Mouse (Mus musculus) forebrain, embryonic 15.5 days (tissue): ENCODE data around the gene Spryd3. TPM values are rescaled to one million over a fixed set of nuclear protein-coding genes. Genes with fewer than 3 reads are reported as not detected.
"Not testable (repeated sequence)": the region's sequence is repeated elsewhere in the genome, so short reads cannot be mapped to it uniquely, and the experiment has no call there.

Experiments used
- ATAC-seq: fragments of 200-750 bp; cut with Nextera tagmentation; replicated peaks from 2 replicates; pipeline ENCODE4 v1.8.0; 2017; ENCODE audit warnings: mild to moderate bottlenecking, moderate TSS enrichment, moderate library complexity
- H3K27ac ChIP-seq: fragments of 300-500 bp; sonication (generic); replicated peaks from 2 replicates; pipeline ENCODE4 v1.5.1; 2015; ENCODE audit warnings: mild to moderate bottlenecking, inconsistent platforms
- H3K27me3 ChIP-seq: fragments of 300-500 bp; sonication (generic); 2 replicates; pipeline ENCODE4 v1.6.1; 2015; ENCODE audit warnings: inconsistent platforms
- H3K36me3 ChIP-seq: fragments of 300-500 bp; sonication (generic); 2 replicates; pipeline ENCODE4 v1.6.1; 2015; ENCODE audit warnings: mild to moderate bottlenecking, inconsistent platforms
- H3K4me1 ChIP-seq: fragments of 300-500 bp; sonication (generic); 2 replicates; pipeline ENCODE4 v1.6.1; 2015; ENCODE audit warnings: inconsistent platforms
- H3K4me2 ChIP-seq: fragments of 300-500 bp; sonication (generic); replicated peaks from 2 replicates; pipeline ENCODE4 v1.6.1; 2015; ENCODE audit warnings: mild to moderate bottlenecking, inconsistent platforms
- H3K4me3 ChIP-seq: fragments of 300-500 bp; sonication (generic); 2 replicates; pipeline ENCODE4 v1.5.1; 2015; ENCODE audit warnings: mild to moderate bottlenecking, inconsistent platforms
- H3K9ac ChIP-seq: fragments of 300-500 bp; sonication (generic); replicated peaks from 2 replicates; pipeline ENCODE4 v1.6.1; 2015; ENCODE audit warnings: mild to moderate bottlenecking, inconsistent platforms
- H3K9me3 ChIP-seq: fragments of 300-500 bp; sonication (generic); 2 replicates; pipeline ENCODE4 v1.6.1; 2016; ENCODE audit warnings: inconsistent platforms
- WGBS: fragments of 180-500 bp; shearing (Covaris S2); methylation state at CpG from one replicate; pipeline ENCODE4 v1.1.7; 2015; ENCODE audit warnings: mixed read lengths; 5-methylcytosine and 5-hydroxymethylcytosine counted together
- polyA plus RNA-seq: library from polyadenylated mRNA; unstranded; fragments of >200 nt; fragmentation: Nextera tagmentation; extraction: Ambion mirVana; gene quantifications from 2 replicates; pipeline ENCODE4 v1.2.1, GENCODE M21; 2015

The Spryd3 gene
- polyA plus RNA-seq, 1 experiment from 2014 or later: 42.9 TPM

DNA sequence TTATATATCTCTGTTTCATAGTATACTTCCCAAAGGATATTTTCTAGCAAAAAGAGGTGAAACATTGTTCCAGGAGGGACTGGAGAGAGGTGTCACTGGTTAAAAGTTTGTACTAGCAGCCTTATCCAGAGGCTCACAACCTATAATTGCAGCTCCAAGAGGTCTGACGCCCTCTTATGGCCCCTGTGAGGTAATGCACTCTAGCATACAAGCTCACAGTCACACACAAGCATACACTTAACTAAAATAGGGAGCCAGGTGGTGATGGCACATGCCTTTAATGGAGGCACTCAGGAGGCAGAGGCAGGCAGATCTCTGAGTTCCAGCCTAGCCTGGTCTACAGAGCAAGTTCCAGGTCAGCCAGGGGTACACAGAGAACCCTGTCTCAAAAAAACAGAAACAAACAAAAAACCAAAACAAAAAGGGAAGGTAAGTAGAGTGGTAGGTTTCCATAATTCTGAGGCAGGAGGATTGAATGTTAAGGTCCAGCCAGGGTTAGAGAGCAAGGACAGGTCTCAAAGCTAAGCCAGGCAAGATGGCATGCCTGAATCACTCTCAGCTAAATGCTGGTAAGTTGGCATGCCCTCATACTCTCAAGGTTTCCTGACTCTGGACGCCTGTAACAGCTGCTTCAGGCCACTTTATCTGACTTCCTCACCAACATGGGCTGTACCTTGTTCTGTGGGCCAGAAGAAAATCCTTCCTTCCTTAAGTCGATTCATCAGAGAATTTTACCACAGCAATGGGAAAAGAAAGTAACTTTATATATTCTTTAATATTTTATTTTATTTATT lies 28.1 kb upstream of the Spryd3 start:
- no peak overlapping the region for H3K4me3 ChIP-seq
- no peaks in the 10 kb centered on the region for H3K27me3 ChIP-seq
- H3K4me1 ChIP-seq: no peaks in the 10 kb centered on the region
- no peaks in the 10 kb centered on the region for H3K9me3 ChIP-seq
- no peaks in the 10 kb centered on the region for H3K36me3 ChIP-seq
- no peak for ATAC-seq
- no peak overlapping the region for H3K4me2 ChIP-seq
- H3K9ac ChIP-seq: no peak overlapping the region
- 60% methylated on average over 3 of the region's 3 CpGs for WGBS
- H3K27ac ChIP-seq: no peak overlapping the region

DNA sequence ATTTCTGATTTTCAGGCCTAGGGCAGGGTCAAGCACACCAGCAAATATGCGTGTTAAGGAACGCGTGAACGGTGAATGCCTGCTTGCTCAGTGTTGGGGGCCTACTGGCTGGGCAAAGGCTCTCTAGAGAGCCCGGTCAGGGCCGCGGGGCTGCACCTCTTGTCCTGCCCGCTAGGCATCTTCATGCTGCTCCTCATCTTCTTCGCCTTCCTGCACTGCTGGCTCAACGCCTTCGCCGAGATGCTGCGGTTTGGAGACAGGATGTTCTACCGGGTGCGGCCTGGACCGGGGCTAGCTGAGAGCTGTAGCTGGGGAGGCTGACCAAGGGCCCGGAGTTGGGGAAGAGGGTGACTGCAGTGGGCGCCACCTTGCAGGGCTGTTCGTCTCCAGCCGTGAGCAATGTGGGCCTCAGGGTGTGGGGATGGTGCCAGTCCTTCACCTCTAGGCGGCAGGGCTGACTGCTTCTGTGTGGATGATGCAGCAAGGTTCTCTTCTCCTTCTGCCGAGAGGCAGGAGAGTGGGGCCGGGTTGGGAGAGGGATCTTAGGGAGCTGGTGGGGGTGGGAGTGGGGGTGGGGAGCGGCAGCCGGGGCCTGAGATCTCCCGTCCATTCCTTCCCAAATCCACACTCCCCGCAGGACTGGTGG lies 24.5 kb upstream of the Spryd3 start:
- Histone ChIP-seq H3K4me2 (no peak overlapping the region), H3K4me3 (no peak overlapping the region), H3K36me3 (no peaks in the 10 kb centered on the region), H3K4me1 (no peaks in the 10 kb centered on the region), H3K27ac (no peak overlapping the region), H3K27me3 (no peaks in the 10 kb centered on the region), H3K9ac (no peak overlapping the region), H3K9me3 (no peaks in the 10 kb centered on the region)
- WGBS: 67% methylated on average over 26 of the region's 27 CpGs
- ATAC-seq: no peak

DNA sequence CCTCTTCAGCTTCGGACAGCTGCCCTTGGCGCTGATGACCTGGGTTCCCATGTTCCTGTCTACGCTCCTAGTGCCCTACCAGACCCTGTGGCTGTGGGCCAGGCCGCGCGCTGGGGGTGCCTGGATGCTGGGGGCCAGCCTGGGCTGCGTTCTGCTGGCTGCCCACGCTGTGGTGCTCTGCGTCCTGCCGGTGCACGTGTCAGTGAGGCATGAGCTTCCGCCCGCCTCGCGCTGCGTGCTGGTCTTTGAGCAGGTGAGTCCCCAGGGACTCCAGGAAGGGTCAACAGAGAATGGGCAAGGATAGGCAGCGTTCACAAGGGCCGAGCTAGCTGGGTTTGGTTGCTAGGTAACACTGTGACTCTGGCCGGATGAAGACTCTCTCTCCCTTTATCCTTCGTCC lies 20.8 kb upstream of the Spryd3 start:
- H3K27me3 ChIP-seq: no peaks in the 10 kb centered on the region
- ATAC-seq: no peak
- H3K4me2 ChIP-seq: no peak overlapping the region
- H3K9me3 ChIP-seq: no peaks in the 10 kb centered on the region
- H3K4me3 ChIP-seq: no peak overlapping the region
- no peaks in the 10 kb centered on the region for H3K4me1 ChIP-seq
- WGBS: 31% methylated on average over 20 of the region's 20 CpGs
- H3K9ac ChIP-seq: no peak overlapping the region
- H3K36me3 ChIP-seq: no peaks in the 10 kb centered on the region
- H3K27ac ChIP-seq: no peak overlapping the region

DNA sequence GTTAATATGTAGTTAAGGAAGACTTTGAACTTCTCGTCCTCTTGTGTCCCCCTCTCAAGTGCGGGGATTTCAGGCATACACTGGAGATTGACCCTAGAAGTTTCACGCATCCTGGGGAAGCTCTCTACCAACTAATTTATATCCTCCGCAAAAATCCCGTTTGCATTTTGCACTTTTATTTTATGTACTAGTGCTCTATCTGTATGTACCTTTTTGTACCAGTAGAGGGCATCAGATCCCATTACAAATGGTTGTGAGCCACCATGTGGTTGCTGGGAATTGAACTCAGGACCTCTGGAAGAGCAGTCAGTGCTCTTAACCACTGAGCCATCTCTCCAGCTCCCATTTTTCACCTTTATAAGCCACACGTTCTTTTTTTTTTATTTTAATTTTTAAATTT lies 19.0 kb upstream of the Spryd3 start:
- not testable (repeated sequence) for H3K4me3 ChIP-seq, ATAC-seq, H3K9ac ChIP-seq, H3K27ac ChIP-seq, H3K9me3 ChIP-seq, H3K27me3 ChIP-seq, H3K4me1 ChIP-seq, H3K4me2 ChIP-seq, H3K36me3 ChIP-seq
- WGBS: 90% methylated on average over 6 of the region's 6 CpGs

DNA sequence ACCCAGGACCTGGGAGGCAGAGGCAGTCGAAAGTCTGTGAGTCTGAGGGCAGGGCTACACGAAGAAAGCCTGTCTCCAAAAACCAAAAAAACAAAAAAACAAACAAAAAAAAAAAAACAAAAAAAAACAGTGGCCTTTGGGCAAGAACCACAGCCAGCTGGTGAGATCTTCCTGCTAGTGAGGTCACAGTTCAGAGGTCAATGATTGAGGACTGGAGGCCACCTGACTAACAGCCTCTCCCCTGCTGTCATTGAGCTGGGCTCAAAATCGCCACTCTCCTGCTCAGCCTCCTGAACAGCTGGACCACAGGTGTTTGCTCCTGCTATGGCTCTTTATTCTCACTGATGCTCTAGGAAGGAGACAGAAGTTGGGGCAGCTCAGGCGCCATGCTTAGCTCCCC lies 16.6 kb upstream of the Spryd3 start:
- ATAC-seq: no peak
- Histone ChIP-seq H3K27me3 (no peaks in the 10 kb centered on the region), H3K4me1 (no peaks in the 10 kb centered on the region), H3K27ac (no peak overlapping the region), H3K36me3 (no peaks in the 10 kb centered on the region), H3K4me3 (no peak overlapping the region), H3K9ac (no peak overlapping the region), H3K9me3 (no peaks in the 10 kb centered on the region), H3K4me2 (no peak overlapping the region)
- WGBS: 37% methylated on average over 4 of the region's 4 CpGs

DNA sequence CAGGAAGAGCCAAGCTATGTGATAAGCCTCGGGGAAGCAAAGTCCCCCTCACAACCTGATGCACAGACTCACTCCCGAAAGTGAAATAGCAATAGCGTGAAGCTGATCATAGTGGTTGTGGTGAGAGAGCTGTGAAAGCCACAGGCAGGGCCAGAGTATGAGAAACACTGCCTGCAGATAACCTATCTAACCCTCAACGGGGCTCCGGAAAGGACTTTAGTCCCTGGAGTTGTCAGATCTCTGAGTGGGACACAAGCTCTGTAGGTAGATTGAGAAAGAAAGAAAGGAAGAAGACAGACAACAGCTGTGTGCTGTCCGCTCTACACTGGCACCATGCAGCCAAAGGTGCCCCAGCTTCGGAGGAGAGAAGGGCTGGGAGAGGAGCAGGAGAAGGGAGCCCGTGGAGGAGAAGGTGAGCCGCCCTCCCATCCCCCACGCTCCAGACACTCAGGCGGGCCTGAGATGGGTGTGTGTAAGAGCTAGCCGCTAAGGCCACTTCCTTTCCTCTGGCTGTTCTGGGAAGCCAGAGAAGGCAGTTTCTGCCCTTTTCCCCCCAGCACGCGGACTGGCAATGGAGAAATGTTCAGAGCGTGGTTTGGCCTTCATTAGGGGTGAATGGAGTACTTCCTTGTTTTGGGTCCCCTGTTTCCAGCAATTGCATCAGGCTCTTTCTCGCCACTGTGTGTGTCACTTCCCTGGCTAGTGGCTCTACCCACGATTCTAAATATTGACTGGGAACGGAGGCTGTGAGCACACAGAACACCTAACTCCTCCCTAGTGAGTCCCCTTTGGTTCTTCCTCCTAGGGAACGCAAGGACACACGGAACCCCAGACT lies 14.5 kb upstream of the Spryd3 start, which contains the start of gene Soat2:
Soat2 (plus strand) TSS at position 226 of the 835 bp plus-strand sequence.
- no peak for ATAC-seq
- H3K4me1 ChIP-seq: no peaks in the 10 kb centered on the region
- no peak within 1 kb of the TSS for H3K9ac ChIP-seq
- H3K4me3 ChIP-seq: no peak within 1 kb of the TSS
- no peak within 1 kb of the TSS for H3K27ac ChIP-seq
- no peak within 1 kb of the TSS for H3K4me2 ChIP-seq
- no peaks in the 10 kb centered on the region for H3K36me3 ChIP-seq
- peaks cover 7% of the 10 kb centered on the region for H3K27me3 ChIP-seq
- WGBS: 59% methylated on average over 20 of the region's 20 CpGs
- H3K9me3 ChIP-seq: no peaks in the 10 kb centered on the region

DNA sequence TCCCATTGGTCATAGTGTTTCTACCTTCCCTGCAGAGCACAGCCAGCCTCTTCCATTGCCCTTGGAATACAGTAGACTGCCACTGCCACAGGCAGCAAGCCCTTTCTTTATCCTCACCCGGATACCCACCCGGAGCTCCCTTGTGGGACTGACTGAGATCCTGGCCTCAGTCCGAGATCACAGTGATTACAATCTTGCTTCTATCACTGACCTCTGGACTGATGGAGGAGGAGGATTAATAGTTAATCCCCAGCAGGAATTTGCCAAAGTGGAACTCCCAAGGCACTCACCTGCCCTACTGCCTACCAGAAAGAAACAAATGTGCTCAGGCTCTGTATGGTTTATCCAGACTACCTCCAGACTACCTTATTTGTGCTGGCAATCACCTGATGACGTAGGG lies 13.5 kb upstream of the Spryd3 start:
- Histone ChIP-seq H3K27ac (no peak overlapping the region), H3K9me3 (no peaks in the 10 kb centered on the region), H3K27me3 (peaks cover 17% of the 10 kb centered on the region), H3K4me1 (peaks cover 2% of the 10 kb centered on the region; the same call in 1 of the 2 replicates), H3K36me3 (no peaks in the 10 kb centered on the region), H3K9ac (no peak overlapping the region), H3K4me3 (no peak overlapping the region), H3K4me2 (no peak overlapping the region)
- no peak for ATAC-seq
- 65% methylated on average over 4 of the region's 4 CpGs for WGBS

DNA sequence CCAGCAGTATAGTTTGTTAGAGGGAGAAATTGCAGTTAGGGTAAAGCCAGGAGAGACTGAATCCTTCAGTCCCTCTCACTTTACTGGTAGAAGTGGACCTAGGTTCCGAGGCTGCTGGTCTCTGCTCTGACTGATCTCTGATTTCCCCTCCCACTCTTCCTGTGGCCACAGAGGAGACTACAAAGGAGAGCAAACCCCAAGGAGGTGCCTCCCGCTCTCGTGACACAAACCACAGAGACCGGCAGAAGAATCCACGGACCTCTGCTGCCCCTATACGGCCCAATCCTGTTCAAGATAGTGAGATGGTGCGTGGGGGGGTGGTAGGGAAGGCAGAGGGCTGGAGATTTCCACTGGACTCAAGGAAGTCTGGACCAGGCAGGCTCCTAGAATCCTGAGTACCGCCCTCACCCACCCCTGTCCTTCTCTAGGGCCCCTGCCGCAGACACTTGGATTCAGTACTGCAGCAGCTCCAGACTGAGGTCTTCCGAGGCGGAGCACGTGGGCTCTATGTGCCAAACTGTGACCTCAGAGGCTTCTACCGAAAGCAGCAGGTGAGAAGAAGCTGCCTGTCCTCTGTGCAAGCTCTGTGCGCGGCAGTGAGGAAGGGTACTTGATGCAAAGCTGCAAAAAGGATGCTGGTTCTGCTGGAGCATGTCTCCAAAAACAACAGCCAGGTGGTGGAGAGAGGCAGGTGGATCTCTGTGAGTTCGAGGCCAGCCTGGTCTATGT lies 11.8 kb upstream of the Spryd3 start:
- Histone ChIP-seq H3K4me3 (no peak overlapping the region), H3K27ac (no peak overlapping the region), H3K27me3 (peaks cover 30% of the 10 kb centered on the region), H3K9ac (no peak overlapping the region), H3K4me1 (peaks cover 4% of the 10 kb centered on the region; the same call in 1 of the 2 replicates), H3K4me2 (no peak overlapping the region), H3K36me3 (no peaks in the 10 kb centered on the region), H3K9me3 (no peaks in the 10 kb centered on the region)
- 70% methylated on average over 16 of the region's 16 CpGs for WGBS
- ATAC-seq: no peak

DNA sequence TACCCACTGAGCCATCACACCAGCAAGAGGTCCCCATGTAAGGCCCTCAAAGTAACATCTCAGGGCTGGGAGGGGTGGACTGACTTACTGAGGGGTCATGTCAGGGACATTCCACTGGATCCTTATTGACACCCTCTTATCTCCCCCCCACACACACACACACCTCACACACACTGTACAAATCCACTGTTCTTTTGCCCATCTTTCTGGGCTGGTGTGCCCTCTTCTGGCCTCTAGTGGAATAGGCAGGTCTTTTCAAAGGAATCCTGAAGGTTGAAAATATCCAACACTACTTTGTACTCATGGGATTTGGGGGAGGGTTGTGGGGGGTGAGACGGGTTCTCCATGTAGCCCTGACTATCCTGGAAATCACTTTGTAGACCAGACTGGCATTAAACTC lies 10.8 kb upstream of the Spryd3 start:
- Histone ChIP-seq H3K4me1 (peaks cover 4% of the 10 kb centered on the region; the same call in 1 of the 2 replicates), H3K27ac (no peak overlapping the region), H3K4me3 (no peak overlapping the region), H3K27me3 (peaks cover 30% of the 10 kb centered on the region), H3K9ac (no peak overlapping the region), H3K4me2 (no peak overlapping the region), H3K36me3 (no peaks in the 10 kb centered on the region), H3K9me3 (no peaks in the 10 kb centered on the region)
- no peak for ATAC-seq
- 4% methylated on average over 1 of the region's 1 CpGs for WGBS

DNA sequence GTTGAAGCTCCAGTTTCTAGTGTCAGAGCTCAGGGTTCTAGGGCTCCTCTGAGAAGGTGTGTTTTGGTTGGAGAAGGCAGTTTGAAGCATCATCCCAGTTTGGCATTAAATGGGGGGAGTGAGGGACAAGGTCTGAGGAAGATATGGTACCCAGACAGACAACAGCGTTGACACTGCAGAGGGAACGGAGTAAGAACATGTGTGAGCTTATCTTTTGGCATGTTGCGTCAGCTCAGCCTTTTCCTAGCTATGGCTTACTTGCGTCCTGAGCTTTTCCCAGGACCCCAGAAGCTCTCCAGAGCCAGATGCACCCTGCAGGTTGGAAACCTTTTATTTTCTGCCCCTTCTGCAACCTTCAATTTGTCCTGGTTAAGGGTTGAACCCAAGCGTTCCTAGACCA lies 10.1 kb upstream of the Spryd3 start:
- no peaks in the 10 kb centered on the region for H3K9me3 ChIP-seq
- H3K27ac ChIP-seq: no peak overlapping the region
- no peaks in the 10 kb centered on the region for H3K36me3 ChIP-seq
- H3K9ac ChIP-seq: no peak overlapping the region
- H3K27me3 ChIP-seq: peaks cover 30% of the 10 kb centered on the region
- peaks cover 4% of the 10 kb centered on the region; the same call in 1 of the 2 replicates for H3K4me1 ChIP-seq
- ATAC-seq: no peak
- H3K4me3 ChIP-seq: no peak overlapping the region
- no peak overlapping the region for H3K4me2 ChIP-seq
- 91% methylated on average over 5 of the region's 5 CpGs for WGBS

DNA sequence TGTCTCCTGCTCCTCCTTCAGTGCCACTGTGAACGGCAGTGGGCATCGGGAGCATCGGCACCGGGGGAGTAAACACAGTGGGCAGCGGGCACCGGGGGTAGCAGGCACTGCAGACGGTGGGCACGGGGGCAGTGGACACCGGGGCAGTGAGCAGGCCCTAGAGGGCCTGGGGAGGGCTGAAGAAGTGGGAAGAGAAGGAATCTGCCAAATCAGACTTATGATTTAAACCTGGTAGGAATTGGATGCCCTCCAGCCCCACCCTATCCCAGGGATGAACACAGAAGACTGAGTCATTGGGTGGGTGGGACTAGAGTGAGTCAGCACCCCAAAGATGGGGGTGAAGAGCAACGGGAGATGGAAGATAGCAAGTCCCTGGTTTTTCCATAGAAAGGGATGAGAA lies 9.3 kb upstream of the Spryd3 start:
- Histone ChIP-seq H3K27me3 (peaks cover 30% of the 10 kb centered on the region), H3K36me3 (no peaks in the 10 kb centered on the region), H3K4me2 (no peak overlapping the region), H3K4me1 (peaks cover 4% of the 10 kb centered on the region; the same call in 1 of the 2 replicates), H3K9me3 (no peaks in the 10 kb centered on the region), H3K4me3 (no peak overlapping the region), H3K9ac (no peak overlapping the region), H3K27ac (no peak overlapping the region)
- ATAC-seq: no peak
- 88% methylated on average over 10 of the region's 10 CpGs for WGBS
